Mouse (Mus musculus): ENCODE data around the gene Ccpg1os.

The Ccpg1os gene

GRCm38 (mm10) chr9:72985250-72986220, at the start of gene Ccpg1os, which contains the start of gene Ccpg1:
Gene Ccpg1os, minus strand, starts transcription at chr9:72985382.
Gene Ccpg1, plus strand, starts transcription at chr9:72985429.
- peak; percentile 97 to 98 for DNase-seq (ENCODE audit: low spot score in 2 of 2)

GRCm38 (mm10) chr9:73033406-73033805, 48.2 kb upstream of the Ccpg1os start:
- no peak for DNase-seq (ENCODE audit: low spot score in 2 of 2)

- no peak for DNase-seq (ENCODE audit: low spot score in 2 of 2)
Observed at GRCm38 (mm10) chr9:73031421-73031820, 46.2 kb upstream of the Ccpg1os start.

- DNase-seq (ENCODE audit: low spot score in 2 of 2): no peak
Observed at GRCm38 (mm10) chr9:73030443-73030842, 45.3 kb upstream of the Ccpg1os start.

- DNase-seq (ENCODE audit: low spot score in 2 of 2): peak in 1 of 2 experiments; percentile 16
Observed at GRCm38 (mm10) chr9:73025818-73026636, 40.8 kb upstream of the Ccpg1os start.

GRCm38 (mm10) chr9:73020566-73021097, 35.5 kb upstream of the Ccpg1os start:
- DNase-seq (ENCODE audit: low spot score in 2 of 2): no peak

- no peak for DNase-seq (ENCODE audit: low spot score in 2 of 2)
Observed at GRCm38 (mm10) chr9:73019841-73020240, 34.7 kb upstream of the Ccpg1os start.

GRCm38 (mm10) chr9:73014724-73015123, 29.5 kb upstream of the Ccpg1os start:
- no peak for DNase-seq (ENCODE audit: low spot score in 2 of 2)

- DNase-seq (ENCODE audit: low spot score in 2 of 2): no peak
Observed at GRCm38 (mm10) chr9:73012629-73013028, 27.4 kb upstream of the Ccpg1os start.

- no peak for DNase-seq (ENCODE audit: low spot score in 2 of 2)
Observed at GRCm38 (mm10) chr9:73008384-73008783, 23.2 kb upstream of the Ccpg1os start.

GRCm38 (mm10) chr9:73006175-73006574, 21.0 kb upstream of the Ccpg1os start:
- no peak for DNase-seq (ENCODE audit: low spot score in 2 of 2)

- DNase-seq (ENCODE audit: low spot score in 2 of 2): no peak
Observed at GRCm38 (mm10) chr9:73005106-73005505, 19.9 kb upstream of the Ccpg1os start.

GRCm38 (mm10) chr9:73004076-73004475, 18.9 kb upstream of the Ccpg1os start:
- DNase-seq (ENCODE audit: low spot score in 2 of 2): no peak

- DNase-seq (ENCODE audit: low spot score in 2 of 2): no peak
Observed at GRCm38 (mm10) chr9:73002177-73002576, 17.0 kb upstream of the Ccpg1os start.

- DNase-seq (ENCODE audit: low spot score in 2 of 2): no peak
Observed at GRCm38 (mm10) chr9:73001314-73002011, 16.3 kb upstream of the Ccpg1os start.

GRCm38 (mm10) chr9:73000487-73000886, 15.3 kb upstream of the Ccpg1os start:
- DNase-seq (ENCODE audit: low spot score in 2 of 2): no peak

GRCm38 (mm10) chr9:72996806-72997205, 11.6 kb upstream of the Ccpg1os start:
- DNase-seq (ENCODE audit: low spot score in 2 of 2): no peak

GRCm38 (mm10) chr9:72996167-72996566, 11.0 kb upstream of the Ccpg1os start:
- no peak for DNase-seq (ENCODE audit: low spot score in 2 of 2)

GRCm38 (mm10) chr9:72992576-72992975, 7.4 kb upstream of the Ccpg1os start:
- no peak for DNase-seq (ENCODE audit: low spot score in 2 of 2)

GRCm38 (mm10) chr9:72991420-72991819, 6.2 kb upstream of the Ccpg1os start:
- DNase-seq (ENCODE audit: low spot score in 2 of 2): no peak

GRCm38 (mm10) chr9:72988706-72989105, 3.5 kb upstream of the Ccpg1os start:
- DNase-seq (ENCODE audit: low spot score in 2 of 2): no peak

All from frontal cortex, postnatal 10 days (tissue).